Mouse (Mus musculus) megakaryocyte, embryonic 14.5 days (primary cell): ENCODE results near the gene Krtap2-4.

ENCODE experiments used
- FLI1 ChIP-seq: IDR thresholded peaks from 2 replicates; pipeline ENCODE4 v1.6.1; 2012; ENCODE audit warnings: low read length, inconsistent platforms, mixed read lengths
- GATA1 ChIP-seq: IDR thresholded peaks from 3 replicates; pipeline ENCODE4 v1.6.1; 2012; ENCODE audit warnings: mixed read lengths, low read length, inconsistent platforms, borderline replicate concordance

DNA sequence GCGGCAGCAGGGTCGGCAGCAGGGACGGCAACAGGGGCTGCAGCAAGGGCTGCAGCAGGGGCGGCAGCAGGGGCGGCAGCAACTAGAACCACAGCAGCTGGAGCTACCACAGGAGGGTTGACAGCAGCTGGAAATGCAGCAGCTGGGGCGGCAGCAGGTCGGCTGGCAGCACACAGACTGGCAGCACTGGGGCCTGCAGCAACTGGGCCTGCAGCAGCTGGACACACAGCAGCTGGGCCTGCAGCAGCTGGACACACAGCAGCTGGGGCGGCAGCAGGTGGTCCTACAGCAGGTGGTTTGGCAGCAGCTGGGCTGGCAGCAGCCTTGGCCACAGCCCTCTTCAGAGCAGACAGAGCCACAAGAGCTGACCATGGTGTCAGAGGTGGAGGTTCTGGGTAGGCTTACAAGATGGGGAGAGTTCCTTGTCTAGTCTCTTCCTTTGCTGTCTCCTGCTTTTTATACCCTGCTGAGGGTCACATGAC lies 20.0 kb upstream of the Krtap2-4 start, which contains the start of gene Krtap4-2:
- TF ChIP-seq GATA1, result no peak
- TF ChIP-seq FLI1, result no peak
